Mouse (Mus musculus): ENCODE measurements around the gene Csrp3.
A peak's percentile ranks its signal among the peaks of the same experiment; 100 is the strongest.

- TF ChIP-seq POLR2A (IDR thresholded peaks at IDR 0.05; ENCODE audit: borderline replicate concordance, control insufficient read depth, low read depth, low read length) (no peak), CTCF (IDR thresholded peaks at IDR 0.05; ENCODE audit: control insufficient read depth, insufficient read depth, low read length) (peak; percentile 83)
These were observed 46.3 kb upstream of the Csrp3 start for GRCm38 (mm10) chr7:48894152-48894551.

All from bone marrow, adult 2 months (tissue).